Mouse (Mus musculus) cerebellum, postnatal 36 days (tissue): ENCODE data around the gene Gm5475.

Experiments
- DNase-seq, 2 experiments: peaks; one replicate each; pipeline ENCODE4 v3.0.0; 2021 to 2022; ENCODE audit warnings: mixed read lengths in 2 of 2

Gm5475 gene

GRCm38 (mm10) chr15:100414011-100414410 lies 7.9 kb upstream of the Gm5475 start:
- no peak for DNase-seq

GRCm38 (mm10) chr15:100414942-100415341 lies 7.0 kb upstream of the Gm5475 start:
- no peak for DNase-seq

- peak; percentile 15 to 19 for DNase-seq
Measured at GRCm38 (mm10) chr15:100415684-100416083, 6.3 kb upstream of the Gm5475 start.

- no peak for DNase-seq
Measured at GRCm38 (mm10) chr15:100417854-100418450, 4.0 kb upstream of the Gm5475 start.

DNA sequence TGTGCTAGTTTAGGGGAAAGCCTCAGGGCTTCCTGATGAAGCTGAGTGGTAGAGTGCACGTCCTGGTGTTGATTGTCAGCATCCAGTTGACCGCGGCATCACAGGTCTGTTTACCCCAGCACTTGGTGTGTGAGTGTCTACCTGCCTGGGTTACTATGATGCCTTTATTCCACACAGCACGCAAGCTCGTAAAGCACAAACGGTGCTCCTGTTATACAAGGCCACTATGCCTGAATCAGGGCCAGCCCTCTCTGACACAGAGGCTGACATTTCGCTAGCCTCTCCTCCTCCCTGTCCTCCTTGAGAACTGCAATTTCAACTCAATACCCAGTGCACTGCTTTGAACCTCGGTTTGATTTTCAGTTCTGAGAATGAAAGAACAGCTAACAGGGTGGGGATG lies 2.6 kb upstream of the Gm5475 start:
- DNase-seq = peak in 1 of 2 experiments; percentile 11

- no peak for DNase-seq
Measured at GRCm38 (mm10) chr15:100419901-100420745, 1.8 kb upstream of the Gm5475 start.

DNA sequence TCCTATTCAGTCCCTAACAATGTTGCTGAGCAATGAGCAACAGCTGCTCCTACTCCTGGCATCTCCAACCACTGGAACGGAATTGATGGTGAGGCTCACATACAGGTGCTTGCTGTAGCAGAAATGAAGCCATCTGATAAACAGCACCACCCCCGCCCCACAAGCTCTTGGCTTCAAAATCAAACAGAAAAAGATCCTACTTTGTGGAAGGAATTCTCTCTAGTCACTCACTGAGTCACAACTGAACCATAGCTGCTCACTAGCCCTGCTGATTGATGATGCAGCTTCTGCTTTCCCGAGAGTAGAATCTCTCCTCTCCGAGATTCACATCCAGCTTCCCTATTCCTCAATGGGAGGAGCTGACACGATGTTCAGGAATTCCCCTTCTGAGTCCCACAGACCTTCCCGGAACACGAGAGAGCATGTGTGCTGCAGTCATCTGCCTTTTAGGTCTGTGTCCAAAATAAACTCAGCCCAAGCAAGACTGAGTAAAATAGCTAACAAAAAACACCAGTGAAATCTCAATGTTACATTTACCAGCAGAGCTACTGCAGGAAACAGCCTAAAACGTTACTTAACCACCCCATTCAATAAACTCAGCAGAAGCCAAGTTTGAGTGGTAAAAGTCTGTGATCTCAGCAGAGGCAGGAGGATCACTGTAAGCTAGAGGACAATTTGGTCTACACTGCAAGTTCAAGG lies 739 bp upstream of the Gm5475 start:
- no peak for DNase-seq

DNA sequence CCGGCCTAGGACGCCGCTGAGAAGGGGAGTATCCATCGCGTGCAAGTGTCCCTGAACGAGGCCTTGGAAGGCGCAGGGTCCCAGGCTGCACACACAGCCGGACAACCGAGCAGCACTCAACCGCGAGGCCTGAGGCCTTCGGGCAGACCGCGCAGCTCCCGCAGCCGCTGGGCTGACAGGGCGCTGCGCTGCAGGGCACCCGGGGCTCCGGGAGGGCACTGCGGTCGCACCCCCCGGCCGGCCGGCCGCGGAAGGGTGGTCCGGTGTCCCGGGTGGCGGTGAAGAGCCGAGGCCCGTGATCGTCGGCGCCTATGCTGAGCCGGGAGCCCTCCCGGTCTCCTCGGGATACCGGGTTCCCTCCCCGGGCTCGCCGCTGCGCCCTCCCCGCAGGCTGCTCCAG lies 529 bp downstream of the Gm5475 start:
- no peak for DNase-seq

DNA sequence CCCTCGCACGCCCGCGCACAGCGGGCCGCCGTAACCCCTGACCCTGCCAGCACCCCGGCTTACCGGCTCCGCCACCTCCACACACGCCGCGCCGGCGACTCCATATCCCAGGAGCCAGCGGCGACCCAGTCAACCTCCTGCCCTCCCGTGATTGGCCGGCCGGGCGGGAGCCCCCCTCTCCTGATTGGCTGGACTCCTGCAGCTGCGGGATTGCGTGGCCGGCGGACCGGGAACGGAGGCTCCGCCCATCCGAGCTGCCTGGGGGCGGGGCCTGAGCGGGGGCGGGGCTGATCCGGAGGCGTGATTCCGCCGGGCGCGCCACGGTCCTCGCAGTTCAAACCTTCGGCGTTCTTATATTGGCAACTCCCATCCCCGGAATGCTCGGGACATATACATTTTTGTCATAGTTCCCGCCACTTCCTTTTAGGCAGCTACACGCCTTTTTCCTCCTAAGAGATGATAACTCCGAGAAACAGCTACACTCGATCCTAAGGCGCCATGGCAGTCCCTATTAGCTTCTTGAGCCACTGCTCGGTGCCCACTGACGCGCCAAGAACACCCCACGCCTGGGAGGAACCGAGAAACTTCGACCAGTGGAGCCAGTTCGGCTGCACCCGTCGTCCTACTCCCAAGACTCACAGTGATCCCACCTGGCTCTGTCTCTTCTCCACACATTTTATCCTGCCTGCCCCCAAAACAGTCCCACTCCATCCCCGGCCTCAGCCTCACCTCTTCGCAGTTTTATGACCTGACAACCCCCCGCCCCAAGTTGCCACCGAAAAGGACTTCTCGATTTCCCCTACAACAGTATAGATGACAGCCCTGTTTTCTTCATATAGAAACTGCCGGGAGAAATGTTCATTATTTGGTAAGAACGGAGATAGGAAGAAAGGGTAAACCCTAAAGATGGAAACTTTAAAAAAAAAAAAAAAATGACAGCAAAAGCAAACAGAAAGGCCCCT lies 1.2 kb downstream of the Gm5475 start:
- DNase-seq = peak; percentile 94 to 97

GRCm38 (mm10) chr15:100423916-100424315 lies 2.0 kb downstream of the Gm5475 start:
- peak in 1 of 2 experiments; percentile 9 for DNase-seq

DNA sequence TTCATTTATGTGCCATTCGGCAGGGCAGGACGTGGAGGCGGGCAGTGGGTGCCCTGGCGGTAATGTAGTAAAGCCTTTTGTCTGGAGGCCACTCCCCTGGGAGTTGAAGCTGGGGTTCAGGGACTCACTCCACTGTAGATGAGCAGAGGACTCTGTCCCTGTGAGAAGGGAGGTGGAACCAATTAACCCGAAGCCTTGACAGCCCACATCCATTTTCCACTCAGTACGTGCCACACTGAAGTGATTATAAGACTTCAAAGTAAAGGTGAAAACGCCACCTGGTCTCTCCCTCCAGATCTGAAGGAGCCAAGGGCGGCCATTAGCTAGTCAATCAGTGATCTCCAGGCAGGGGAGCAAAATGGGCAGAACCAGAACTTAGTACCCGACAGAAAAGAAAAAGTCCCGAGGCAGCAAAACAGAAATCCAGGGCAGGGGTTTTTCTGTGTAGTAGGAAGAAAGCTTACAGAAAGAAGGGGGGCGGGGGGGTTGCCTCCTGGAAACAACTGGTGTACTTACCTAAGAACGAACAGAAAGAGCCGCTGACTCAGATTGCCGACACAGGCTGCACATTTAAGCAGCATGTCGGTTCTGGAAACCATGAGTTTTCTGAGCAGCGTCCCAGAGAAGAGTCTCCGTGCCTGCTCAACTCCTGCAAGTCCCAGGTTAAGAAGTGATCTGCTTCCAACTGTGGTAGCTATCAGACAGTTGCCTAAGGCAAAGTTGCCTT lies 2.6 kb downstream of the Gm5475 start, which contains the start of gene Slc11a2:
TSS of gene Slc11a2 (minus strand) at position 677 of the 727 bp plus-strand sequence.
- no peak for DNase-seq

- DNase-seq = no peak
Measured at GRCm38 (mm10) chr15:100428296-100428905, 6.5 kb downstream of the Gm5475 start.

GRCm38 (mm10) chr15:100429959-100430565 lies 8.1 kb downstream of the Gm5475 start:
- DNase-seq = peak; percentile 25 to 44

DNA sequence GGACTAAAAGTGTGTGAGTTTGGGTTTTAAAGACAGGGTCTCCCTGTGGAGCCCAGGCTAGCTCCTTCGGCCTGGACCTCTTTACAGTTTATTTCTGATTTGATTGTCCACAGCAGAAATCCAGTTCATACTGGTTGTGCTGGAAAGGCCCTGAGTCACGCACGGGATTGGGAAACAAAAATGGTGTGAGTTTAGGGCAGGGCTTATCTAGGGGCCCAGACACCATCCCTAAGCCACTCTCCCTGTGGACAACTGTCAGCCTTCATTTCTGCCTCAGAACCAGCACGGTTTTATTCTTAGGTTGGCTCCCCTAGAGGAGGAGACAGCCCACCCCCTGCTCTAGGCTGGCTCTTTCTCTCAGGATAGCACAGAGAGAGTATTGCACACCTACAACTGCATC lies 11.3 kb downstream of the Gm5475 start:
- no peak for DNase-seq

GRCm38 (mm10) chr15:100436112-100436511 lies 14.2 kb downstream of the Gm5475 start:
- DNase-seq = no peak

DNA sequence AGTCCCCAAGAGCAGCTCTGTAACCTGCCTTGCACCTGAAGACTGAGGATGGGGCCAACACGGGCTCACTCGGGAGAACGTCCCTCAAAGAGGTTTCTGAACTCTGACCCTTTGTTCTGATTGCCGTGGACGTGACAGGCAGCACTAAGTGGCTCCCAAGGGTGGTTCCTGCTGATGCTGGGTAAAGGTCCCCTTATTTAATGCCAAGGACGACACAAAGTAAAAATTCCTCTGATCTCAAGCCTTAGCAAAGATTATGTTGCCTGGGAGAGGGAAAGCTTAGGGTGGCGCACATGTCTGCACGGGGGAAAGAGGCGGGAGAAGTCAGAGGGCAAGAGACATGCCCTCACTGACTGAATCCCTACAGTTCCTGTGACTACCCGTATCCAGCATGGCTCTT lies 14.6 kb downstream of the Gm5475 start:
- no peak for DNase-seq

GRCm38 (mm10) chr15:100443126-100443922 lies 21.4 kb downstream of the Gm5475 start:
- peak; percentile 78 for DNase-seq

DNA sequence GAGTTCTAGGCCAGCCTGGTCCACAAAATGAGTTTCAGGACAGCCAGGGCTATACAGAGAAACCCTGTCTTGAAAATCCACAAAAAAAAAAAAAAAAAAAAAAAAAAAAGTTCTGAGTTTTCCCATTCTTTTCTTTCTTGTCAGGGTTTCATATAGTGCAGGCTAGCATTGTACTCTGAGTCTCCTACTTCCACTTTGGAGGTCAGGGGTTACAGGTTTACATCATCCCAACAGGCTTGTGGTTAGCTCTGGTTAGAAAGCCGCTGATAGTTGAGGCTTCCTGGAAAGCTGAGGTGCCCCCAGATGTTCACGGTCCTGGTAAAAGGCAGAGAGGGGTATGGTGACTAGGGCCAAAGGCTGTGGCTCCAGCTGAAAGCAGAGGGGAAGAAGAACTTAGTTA lies 24.9 kb downstream of the Gm5475 start:
- no peak for DNase-seq

GRCm38 (mm10) chr15:100448572-100448971 lies 26.6 kb downstream of the Gm5475 start:
- DNase-seq = no peak

- no peak for DNase-seq
Measured at GRCm38 (mm10) chr15:100449495-100449894, 27.5 kb downstream of the Gm5475 start.
